Mouse (Mus musculus): Measurements from ENCODE around the gene Fzd1.

GRCm38 (mm10) chr5:4755326-4755725, 2.5 kb downstream of the Fzd1 start:
- TF ChIP-seq EP300 (IDR thresholded peaks at IDR 0.05; ENCODE audit: insufficient read depth, low read depth, low read length) (no peak), POLR2A (IDR thresholded peaks at IDR 0.05; ENCODE audit: insufficient read depth, low read depth, low read length) (no peak)

Data from heart, adult 2 months (tissue).